ENCODE assay signal across 8 mouse cellular contexts in the genomic region with DNA sequence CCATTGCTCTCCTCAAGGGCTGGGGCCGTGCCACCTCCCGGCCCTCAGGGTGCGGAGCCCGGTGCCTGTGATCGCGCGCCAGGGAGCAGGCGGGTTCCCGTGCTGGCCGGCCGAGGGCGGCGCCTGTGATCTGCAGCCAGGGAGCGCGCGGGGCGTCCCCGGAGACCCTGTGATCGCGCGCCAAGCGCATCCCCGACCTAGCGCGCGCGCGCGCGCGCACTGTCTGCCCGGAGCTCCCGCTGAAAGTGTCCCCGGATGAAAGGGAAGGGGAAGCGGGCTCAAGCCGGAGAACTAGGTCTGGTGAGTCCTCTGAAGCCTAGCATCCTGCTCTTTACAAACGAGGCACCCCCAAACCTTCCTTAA.
DNase-seq lines count a peak whose midpoint lies in the region; ATAC-seq lines count a peak whose summit lies in the region.

No protein-coding gene starts in this region.

- H3K4me3 ChIP-seq in heart, embryonic 10.5 days: peak overlapping the region; percentile 71
- peak overlapping the region; percentile 64 for H3K4me3 ChIP-seq in midbrain, embryonic 10.5 days
- peak overlapping the region; percentile 45 for H3K4me3 ChIP-seq in stomach, embryonic 15.5 days (replicated peaks)

- peaks cover 37% of the 10 kb centered on the region for H3K27me3 ChIP-seq in heart, embryonic 10.5 days (ENCODE audit: insufficient read depth, poor library complexity, severe bottlenecking)
- H3K27me3 ChIP-seq in midbrain, embryonic 10.5 days (ENCODE audit: low read depth, poor library complexity, severe bottlenecking): peaks cover 49% of the 10 kb centered on the region
- peaks cover 18% of the 10 kb centered on the region for H3K27me3 ChIP-seq in stomach, embryonic 15.5 days (replicated peaks)

- H3K27ac ChIP-seq in heart, embryonic 10.5 days: peak overlapping the region; percentile 24; the same call in 1 of the 2 replicates
- H3K27ac ChIP-seq in midbrain, embryonic 10.5 days (replicated peaks): peak overlapping the region; percentile 86
- H3K27ac ChIP-seq in stomach, embryonic 15.5 days: peak overlapping the region; percentile 78

- ATAC-seq in granulocyte monocyte progenitor cell, adult 5-6 weeks (replicated peaks; ENCODE audit: poor library complexity, severe bottlenecking): peak; percentile 64
- peak; percentile 77 for ATAC-seq in stomach, embryonic 15.5 days (ENCODE audit: insufficient read depth, low FRiP score, low read depth)

- DNase-seq in heart, embryonic 10.5 days (ENCODE audit: low spot score): peak; percentile 78
- no peak for DNase-seq in heart, adult 8-10 months (ENCODE audit: low spot score)
- DNase-seq in c-Kit-positive CD71-negative TER-119-negative erythroid progenitor cells, embryonic 14.5 days (ENCODE audit: low read depth): peak; percentile 14
- peak; percentile 32 to 33 for DNase-seq in layer of hippocampus, postnatal 25 days (ENCODE audit: extremely low spot score in 1 of 2, low spot score in 1 of 2)
- DNase-seq in midbrain, embryonic 10.5 days (ENCODE audit: low spot score): peak; percentile 83
- DNase-seq in spleen, adult 12 weeks (ENCODE audit: low spot score): no peak

- 0 out of 2 replicates have a peak overlapping the region, but pooled peaks have one; percentile 16 for H3K9ac ChIP-seq in stomach, embryonic 15.5 days

- peak overlapping the region; percentile 90 for H3K4me2 ChIP-seq in stomach, embryonic 15.5 days

- H3K9me3 ChIP-seq in heart, embryonic 10.5 days: no peaks in the 10 kb centered on the region
- peaks cover 4% of the 10 kb centered on the region for H3K9me3 ChIP-seq in midbrain, embryonic 10.5 days (replicated peaks)
- no peaks in the 10 kb centered on the region; the same call in 1 of the 2 replicates for H3K9me3 ChIP-seq in stomach, embryonic 15.5 days

- H3K36me3 ChIP-seq in heart, embryonic 10.5 days: no peaks in the 10 kb centered on the region
- no peaks in the 10 kb centered on the region for H3K36me3 ChIP-seq in midbrain, embryonic 10.5 days
- H3K36me3 ChIP-seq in stomach, embryonic 15.5 days: no peaks in the 10 kb centered on the region

- H3K4me1 ChIP-seq in heart, embryonic 10.5 days: peaks cover 10% of the 10 kb centered on the region; the same call in 1 of the 2 replicates
- peaks cover 29% of the 10 kb centered on the region for H3K4me1 ChIP-seq in midbrain, embryonic 10.5 days
- 0 out of 2 replicates have a peak, but pooled peaks cover 7% of the 10 kb centered on the region for H3K4me1 ChIP-seq in stomach, embryonic 15.5 days

- under 1% methylated on average over 37 of the region's 37 CpGs for WGBS in heart, embryonic 10.5 days
- WGBS in midbrain, embryonic 10.5 days: under 1% methylated on average over 37 of the region's 37 CpGs
- WGBS in stomach, embryonic 15.5 days: under 1% methylated on average over 37 of the region's 37 CpGs

Comparison
In these comparisons a context has a peak if more than half of its experiments do, and no peak if none do; other contexts are left out.
1. DNase-seq: peak in heart, embryonic 10.5 days (single experiment), c-Kit-positive CD71-negative TER-119-negative erythroid progenitor cells, embryonic 14.5 days (single experiment), layer of hippocampus, postnatal 25 days (2 of 2) and midbrain, embryonic 10.5 days (single experiment); none in heart, adult 8-10 months (single experiment) and spleen, adult 12 weeks (single experiment).
2. H3K27ac ChIP-seq: peak in every context shown above with its lines; median percentile 86 in midbrain, embryonic 10.5 days; 78 in stomach, embryonic 15.5 days; 24 in heart, embryonic 10.5 days.
3. Peak in every context shown above with its lines, with median percentiles within 50 percentile points of each other: H3K4me3 ChIP-seq.